Mouse (Mus musculus): Measurements from ENCODE around the gene Ctnnd1. TPM values are rescaled to one million over a fixed set of nuclear protein-coding genes. Genes with fewer than 3 reads are reported as not detected.
"Not testable (repeated sequence)": the region's sequence is repeated elsewhere in the genome, so short reads cannot be mapped to it uniquely, and the experiment has no call there.

The Ctnnd1 gene
- polyA plus RNA-seq (2015; fragmentation: Nextera tagmentation; extraction: Ambion mirVana), result 57.6 and 62.9 TPM in 2 replicates

GRCm38 (mm10) chr2:84650464-84651195 lies at the start of gene Ctnnd1:
Gene Ctnnd1 (minus strand): TSS chr2:84650765.
- Histone ChIP-seq H3K4me1 (replicated peaks) (peaks cover 19% of the 10 kb centered on the region), H3K27me3 (no peaks in the 10 kb centered on the region), H3K27ac (peak within 1 kb of the TSS; percentile 98), H3K36me3 (no peaks in the 10 kb centered on the region), H3K9me3 (replicated peaks) (no peaks in the 10 kb centered on the region), H3K4me2 (peak within 1 kb of the TSS; percentile 69), H3K9ac (peak within 1 kb of the TSS; percentile 80), H3K4me3 (peak within 1 kb of the TSS; percentile 71)
- ATAC-seq (replicated peaks; ENCODE audit: insufficient number of reproducible peaks, insufficient read depth, low FRiP score, low read depth), result peak; percentile 98
- WGBS, result 0% methylated on average over 15 of the region's 15 CpGs

DNA sequence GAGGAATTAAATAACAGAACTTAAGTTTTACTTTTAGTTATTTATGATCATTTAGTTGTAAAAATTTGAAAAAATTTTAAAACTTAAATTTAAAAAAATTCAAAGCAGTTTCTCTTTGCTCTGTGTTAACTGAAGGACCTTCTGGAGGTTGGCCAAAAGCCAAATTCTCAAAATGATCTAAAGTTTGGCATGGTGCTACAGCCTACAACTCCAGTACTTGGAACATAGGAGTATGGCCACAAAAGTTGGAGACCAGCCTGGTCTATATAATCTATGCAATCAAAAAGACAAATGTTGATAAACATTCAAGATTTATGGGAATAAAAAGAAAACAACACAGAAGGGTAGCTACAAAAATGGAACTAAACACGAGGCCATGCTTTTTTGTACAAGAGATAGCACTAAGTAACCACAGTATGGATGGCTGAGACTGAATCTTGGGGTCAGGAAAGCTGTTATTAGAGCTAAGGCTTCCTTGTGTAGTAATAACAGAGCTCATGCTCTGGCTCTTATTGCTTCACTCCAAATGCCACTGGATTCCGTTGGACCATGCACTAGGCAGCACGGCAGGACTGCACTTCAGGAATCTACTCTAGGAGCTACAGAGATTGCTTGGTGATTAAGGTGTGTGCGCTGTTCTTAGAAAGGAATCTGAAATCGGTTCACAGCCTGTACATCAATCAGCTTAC lies 44.6 kb upstream of the Ctnnd1 start:
- no peak for ATAC-seq (replicated peaks; ENCODE audit: insufficient number of reproducible peaks, insufficient read depth, low FRiP score, low read depth)
- Histone ChIP-seq H3K27me3 (no peaks in the 10 kb centered on the region), H3K4me2 (no peak overlapping the region), H3K36me3 (peaks cover 62% of the 10 kb centered on the region), H3K9me3 (replicated peaks) (no peaks in the 10 kb centered on the region), H3K9ac (no peak overlapping the region), H3K4me1 (replicated peaks) (no peaks in the 10 kb centered on the region), H3K27ac (no peak overlapping the region), H3K4me3 (no peak overlapping the region)
- 83% methylated on average over 5 of the region's 5 CpGs for WGBS

DNA sequence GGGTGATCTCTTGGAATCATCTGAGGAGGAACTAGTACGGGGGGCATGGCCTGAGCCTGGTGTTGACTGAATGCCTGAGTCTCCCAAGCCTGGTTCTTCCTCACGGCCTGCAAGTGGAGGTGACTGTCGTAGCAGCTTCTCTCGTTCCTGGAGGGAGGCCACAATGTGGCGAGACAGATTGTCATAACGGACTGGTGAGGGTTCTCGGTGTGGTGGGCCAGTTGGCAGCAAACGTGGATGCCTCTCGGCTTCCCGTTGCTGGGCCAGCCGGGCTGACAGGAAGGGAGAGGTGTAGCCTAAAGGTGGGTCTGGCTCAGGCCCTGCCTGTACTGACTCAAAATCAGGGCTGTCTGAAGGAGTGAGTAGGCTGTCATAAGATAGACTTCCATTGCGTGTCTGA lies 39.5 kb upstream of the Ctnnd1 start:
- Histone ChIP-seq H3K4me3 (no peak overlapping the region), H3K36me3 (peaks cover 89% of the 10 kb centered on the region), H3K9me3 (replicated peaks) (no peaks in the 10 kb centered on the region), H3K4me2 (no peak overlapping the region), H3K27ac (no peak overlapping the region), H3K9ac (no peak overlapping the region), H3K27me3 (no peaks in the 10 kb centered on the region), H3K4me1 (replicated peaks) (no peaks in the 10 kb centered on the region)
- 89% methylated on average over 12 of the region's 12 CpGs for WGBS
- no peak for ATAC-seq (replicated peaks; ENCODE audit: insufficient number of reproducible peaks, insufficient read depth, low FRiP score, low read depth)

GRCm38 (mm10) chr2:84688080-84688844 lies 37.7 kb upstream of the Ctnnd1 start:
- peaks cover 77% of the 10 kb centered on the region for H3K36me3 ChIP-seq
- H3K9ac ChIP-seq, result no peak overlapping the region
- no peaks in the 10 kb centered on the region for H3K4me1 ChIP-seq (replicated peaks)
- H3K9me3 ChIP-seq (replicated peaks), result no peaks in the 10 kb centered on the region
- no peak overlapping the region for H3K4me2 ChIP-seq
- H3K27ac ChIP-seq, result no peak overlapping the region
- no peak overlapping the region for H3K4me3 ChIP-seq
- ATAC-seq (replicated peaks; ENCODE audit: insufficient number of reproducible peaks, insufficient read depth, low FRiP score, low read depth), result no peak
- no peaks in the 10 kb centered on the region for H3K27me3 ChIP-seq
- 73% methylated on average over 2 of the region's 2 CpGs for WGBS

- Histone ChIP-seq H3K4me3 (no peak overlapping the region), H3K4me2 (no peak overlapping the region), H3K36me3 (peaks cover 27% of the 10 kb centered on the region), H3K27ac (no peak overlapping the region; the same call in 1 of the 2 replicates), H3K27me3 (no peaks in the 10 kb centered on the region), H3K4me1 (replicated peaks) (peaks cover 11% of the 10 kb centered on the region), H3K9me3 (replicated peaks) (no peaks in the 10 kb centered on the region), H3K9ac (no peak overlapping the region)
- ATAC-seq (replicated peaks; ENCODE audit: insufficient number of reproducible peaks, insufficient read depth, low FRiP score, low read depth), result no peak
- WGBS, result 30% methylated on average over 6 of the region's 6 CpGs
Measured at GRCm38 (mm10) chr2:84682605-84683183, 32.1 kb upstream of the Ctnnd1 start.

DNA sequence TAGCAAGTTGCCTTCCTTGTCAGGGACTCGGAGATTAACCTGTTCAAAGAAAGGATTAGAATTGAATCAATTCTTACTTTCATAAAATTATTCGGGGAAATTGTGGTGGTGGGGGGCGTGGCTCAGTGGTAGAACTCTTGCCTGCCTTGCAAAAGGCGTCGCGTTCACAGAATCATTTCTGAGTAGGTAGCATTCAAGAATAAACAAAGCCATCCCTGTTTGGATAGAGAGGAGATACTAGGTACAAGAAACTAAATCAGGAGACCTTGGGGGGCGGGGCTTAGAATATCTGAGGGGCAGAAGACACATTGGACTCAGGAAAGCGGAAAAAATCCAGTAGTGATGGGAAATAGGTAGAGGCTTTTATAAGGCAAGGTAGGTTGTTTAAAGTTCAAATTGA lies 28.5 kb upstream of the Ctnnd1 start, which contains the start of gene Tmx2:
Gene Tmx2, minus strand, starts transcription at position 125 of the 400 bp plus-strand sequence.
- H3K27ac ChIP-seq, result peak within 1 kb of the TSS; percentile 78
- H3K36me3 ChIP-seq, result peaks cover 24% of the 10 kb centered on the region
- peaks cover 27% of the 10 kb centered on the region for H3K4me1 ChIP-seq (replicated peaks)
- 13% methylated on average over 8 of the region's 8 CpGs for WGBS
- no peaks in the 10 kb centered on the region for H3K27me3 ChIP-seq
- no peaks in the 10 kb centered on the region for H3K9me3 ChIP-seq (replicated peaks)
- H3K9ac ChIP-seq, result peak within 1 kb of the TSS; percentile 91
- peak within 1 kb of the TSS; percentile 85 for H3K4me2 ChIP-seq
- no peak for ATAC-seq (replicated peaks; ENCODE audit: insufficient number of reproducible peaks, insufficient read depth, low FRiP score, low read depth)
- H3K4me3 ChIP-seq, result peak within 1 kb of the TSS; percentile 99

GRCm38 (mm10) chr2:84677968-84678880 lies 27.7 kb upstream of the Ctnnd1 start, which contains the start of the genes Gm28635 and Med19:
Gene Gm28635 (minus strand): TSS chr2:84678041.
Gene Med19 (plus strand): TSS chr2:84678402.
- ATAC-seq (replicated peaks; ENCODE audit: insufficient number of reproducible peaks, insufficient read depth, low FRiP score, low read depth), result peak; percentile 99
- under 1% methylated on average over 44 of the region's 44 CpGs for WGBS
- Histone ChIP-seq H3K27ac (peak within 1 kb of the TSS; percentile 78), H3K27me3 (no peaks in the 10 kb centered on the region), H3K9me3 (replicated peaks) (no peaks in the 10 kb centered on the region), H3K36me3 (peaks cover 29% of the 10 kb centered on the region), H3K4me2 (peak within 1 kb of the TSS; percentile 85), H3K4me1 (replicated peaks) (peaks cover 27% of the 10 kb centered on the region), H3K9ac (peak within 1 kb of the TSS; percentile 91), H3K4me3 (peak within 1 kb of the TSS; percentile 99)

DNA sequence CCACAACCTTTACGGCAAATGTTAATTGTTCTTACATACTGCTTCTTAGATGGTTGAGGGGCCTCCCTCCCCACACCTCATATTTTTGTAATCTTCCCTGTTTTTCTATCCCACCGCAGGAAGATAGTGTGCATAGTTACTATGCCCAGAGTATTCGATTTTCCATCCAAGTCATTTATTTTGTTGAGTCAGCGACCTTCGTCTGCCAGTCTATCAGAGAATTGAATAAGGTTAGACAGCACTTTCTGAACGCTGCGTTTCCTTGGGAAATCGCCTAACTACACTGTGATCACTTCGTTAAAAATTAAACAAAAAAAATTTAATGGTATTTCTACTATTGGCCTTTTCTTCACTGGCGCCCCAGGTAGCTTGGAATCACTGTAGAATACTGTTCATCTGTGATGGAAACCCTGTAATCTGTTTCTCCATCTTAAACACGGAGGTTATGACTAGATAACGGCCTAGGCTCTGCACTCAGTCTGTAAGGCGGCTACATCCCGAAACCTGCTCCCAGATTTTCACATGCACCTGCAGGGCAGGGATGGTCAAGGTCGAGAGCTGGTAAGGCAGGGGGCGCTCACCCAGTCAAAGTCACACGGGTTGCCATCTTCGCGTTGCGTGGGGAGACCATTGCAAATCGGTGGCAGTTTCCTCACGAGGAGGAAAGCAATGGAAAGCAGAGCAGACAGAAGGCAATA lies 26.9 kb upstream of the Ctnnd1 start:
- WGBS, result 6% methylated on average over 22 of the region's 22 CpGs
- H3K4me2 ChIP-seq, result peak overlapping the region; percentile 71
- ATAC-seq (replicated peaks; ENCODE audit: insufficient number of reproducible peaks, insufficient read depth, low FRiP score, low read depth), result peak; percentile 51
- H3K4me3 ChIP-seq, result peak overlapping the region; percentile 99
- peak overlapping the region; percentile 78 for H3K27ac ChIP-seq
- H3K27me3 ChIP-seq, result no peaks in the 10 kb centered on the region
- H3K9me3 ChIP-seq (replicated peaks), result no peaks in the 10 kb centered on the region
- H3K4me1 ChIP-seq (replicated peaks), result peaks cover 22% of the 10 kb centered on the region
- peak overlapping the region; percentile 69 for H3K9ac ChIP-seq
- peaks cover 37% of the 10 kb centered on the region for H3K36me3 ChIP-seq

DNA sequence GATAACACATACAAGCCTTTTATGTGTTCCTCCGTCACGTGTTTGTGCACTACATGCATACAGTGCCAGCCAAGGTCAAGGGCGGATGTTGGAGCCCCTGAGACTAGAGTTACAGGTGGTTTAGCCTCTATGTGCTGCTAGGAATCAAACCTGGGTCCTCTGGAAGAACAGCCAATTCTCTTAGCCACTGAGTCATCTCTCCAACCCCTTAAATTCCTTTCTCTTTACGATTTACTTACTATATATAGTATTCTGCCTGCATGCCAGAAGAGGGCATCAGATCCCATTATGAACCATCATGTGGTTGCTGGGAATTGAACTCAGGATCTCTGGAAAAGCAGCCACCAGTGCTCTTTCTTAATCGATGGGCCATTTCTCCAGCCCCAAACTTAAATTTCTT lies 21.0 kb upstream of the Ctnnd1 start:
- ATAC-seq (replicated peaks; ENCODE audit: insufficient number of reproducible peaks, insufficient read depth, low FRiP score, low read depth), result not testable (repeated sequence)
- 54% methylated on average over 4 of the region's 5 CpGs for WGBS
- peaks cover 22% of the 10 kb centered on the region for H3K4me1 ChIP-seq (replicated peaks)

DNA sequence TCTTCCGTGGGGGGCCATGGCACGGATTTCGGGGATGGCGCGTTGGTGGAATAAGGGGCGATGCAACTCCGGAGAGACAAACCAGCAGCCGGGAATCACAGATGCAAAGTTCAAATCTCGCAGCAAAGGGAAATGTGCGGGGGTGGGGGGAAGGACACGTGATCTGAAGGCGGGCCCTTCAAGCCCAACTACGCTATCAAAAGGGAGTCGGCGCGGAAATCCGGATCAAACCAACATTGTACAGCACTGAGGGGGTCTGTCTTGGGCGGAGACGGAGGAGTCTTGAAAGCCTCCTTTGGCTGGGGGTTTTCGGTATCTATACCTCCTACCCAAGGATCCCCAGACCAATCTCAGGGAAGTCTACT lies 20.0 kb upstream of the Ctnnd1 start, which contains the start of gene Selenoh:
Gene Selenoh, minus strand, starts transcription at position 202 of the 365 bp plus-strand sequence.
- Histone ChIP-seq H3K9me3 (replicated peaks) (no peaks in the 10 kb centered on the region), H3K27me3 (no peaks in the 10 kb centered on the region), H3K27ac (peak within 1 kb of the TSS; percentile 92), H3K4me3 (peak within 1 kb of the TSS; percentile 97), H3K9ac (peak within 1 kb of the TSS; percentile 96), H3K36me3 (peaks cover 38% of the 10 kb centered on the region), H3K4me2 (peak within 1 kb of the TSS; percentile 79), H3K4me1 (replicated peaks) (peaks cover 14% of the 10 kb centered on the region)
- peak; percentile 92 for ATAC-seq (replicated peaks; ENCODE audit: insufficient number of reproducible peaks, insufficient read depth, low FRiP score, low read depth)
- WGBS, result 0% methylated on average over 20 of the region's 20 CpGs

More for the DNA sequence above, 21.0 kb upstream of the Ctnnd1 start:
- not testable (repeated sequence) for H3K9me3 ChIP-seq (replicated peaks); H3K27me3 ChIP-seq; H3K9ac ChIP-seq; H3K4me3 ChIP-seq
- Histone ChIP-seq H3K27ac (peak overlapping the region; percentile 92), H3K4me2 (peak overlapping the region; percentile 79; the same call in 1 of the 2 replicates), H3K36me3 (peaks cover 47% of the 10 kb centered on the region)

Measured in heart, embryonic 15.5 days (tissue).